Mouse (Mus musculus): ENCODE data around the gene Hsd3b1. TPM values are rescaled to one million over a fixed set of nuclear protein-coding genes. Genes with fewer than 3 reads are reported as not detected.
"Not testable (repeated sequence)": the region's sequence is repeated elsewhere in the genome, so short reads cannot be mapped to it uniquely, and the experiment has no call there.

Hsd3b1 gene
- total RNA-seq (2021) = 1,000 to 10,000 TPM; 4,410 to 4,611 TPM
- long read RNA-seq, experiment 1, transcript Hsd3b1-201 (4 exons, 1,663 nt) = major isoform, 11 of 3,938 reads
- long read RNA-seq, experiment 1, partial matches to known transcripts = 3,457 of 3,938 reads
- long read RNA-seq, experiment 1, other reads (novel, unspliced or antisense) = 469 of 3,938 reads
- long read RNA-seq, experiment 2, partial matches to known transcripts = 2,385 of 2,408 reads
- long read RNA-seq, experiment 2, other reads (novel, unspliced or antisense) = 21 of 2,408 reads

- no peak for DNase-seq
Observed at GRCm38 (mm10) chr3:98859576-98859975, at the start of gene Hsd3b1. Gene Hsd3b1 (minus strand): TSS chr3:98859794.

- DNase-seq = no peak
Observed at GRCm38 (mm10) chr3:98897606-98898005, 38.0 kb upstream of the Hsd3b1 start.

GRCm38 (mm10) chr3:98895071-98895601, 35.5 kb upstream of the Hsd3b1 start:
- DNase-seq = peak; percentile 25

GRCm38 (mm10) chr3:98893057-98893772, 33.6 kb upstream of the Hsd3b1 start, which contains the start of gene Hao2:
Gene Hao2 (minus strand): TSS chr3:98893239.
- DNase-seq = peak; percentile 16

GRCm38 (mm10) chr3:98890430-98890829, 30.8 kb upstream of the Hsd3b1 start:
- DNase-seq = peak; percentile 19

GRCm38 (mm10) chr3:98888206-98888605, 28.6 kb upstream of the Hsd3b1 start:
- peak; percentile 61 for DNase-seq

- DNase-seq = peak; percentile 44
Observed at GRCm38 (mm10) chr3:98880831-98881230, 21.2 kb upstream of the Hsd3b1 start.

- DNase-seq = peak; percentile 19
Observed at GRCm38 (mm10) chr3:98880216-98880615, 20.6 kb upstream of the Hsd3b1 start.

- DNase-seq = no peak
Observed at GRCm38 (mm10) chr3:98868219-98868618, 8.6 kb upstream of the Hsd3b1 start.

GRCm38 (mm10) chr3:98862800-98863199, 3.2 kb upstream of the Hsd3b1 start:
- DNase-seq = no peak

- peak; percentile 50 for DNase-seq
Observed at GRCm38 (mm10) chr3:98858051-98858450, 1.5 kb downstream of the Hsd3b1 start.

- no peak for DNase-seq
Observed at GRCm38 (mm10) chr3:98856892-98857291, 2.7 kb downstream of the Hsd3b1 start.

- DNase-seq = peak; percentile 41
Observed at GRCm38 (mm10) chr3:98855160-98855559, 4.4 kb downstream of the Hsd3b1 start.

GRCm38 (mm10) chr3:98853685-98854084, 5.9 kb downstream of the Hsd3b1 start:
- no peak for DNase-seq

GRCm38 (mm10) chr3:98853051-98853450, 6.5 kb downstream of the Hsd3b1 start:
- no peak for DNase-seq

GRCm38 (mm10) chr3:98852631-98853030, 7.0 kb downstream of the Hsd3b1 start:
- peak; percentile 49 for DNase-seq

GRCm38 (mm10) chr3:98851853-98852252, 7.7 kb downstream of the Hsd3b1 start:
- peak; percentile 36 for DNase-seq

- peak; percentile 61 for DNase-seq
Observed at GRCm38 (mm10) chr3:98850262-98850661, 9.3 kb downstream of the Hsd3b1 start.

- DNase-seq = no peak
Observed at GRCm38 (mm10) chr3:98848898-98849297, 10.7 kb downstream of the Hsd3b1 start.

GRCm38 (mm10) chr3:98814101-98814670, 45.4 kb downstream of the Hsd3b1 start, which contains the start of gene Hsd3b6:
Gene Hsd3b6 (minus strand): TSS chr3:98814443.
- DNase-seq = peak; percentile 13

- not testable (repeated sequence) for DNase-seq
Observed at GRCm38 (mm10) chr3:98812653-98813052, 46.9 kb downstream of the Hsd3b1 start.

GRCm38 (mm10) chr3:98805032-98805431, 54.6 kb downstream of the Hsd3b1 start:
- not testable (repeated sequence) for DNase-seq
